Mouse (Mus musculus): ENCODE measurements at regions not wholly inside any gene's neighbourhood (a gene's known extent, or its start where the extent isn't known, plus 50 kb on each side); places are given as distances from the start of the nearest gene placed in this dataset.
A peak's percentile ranks its signal among the peaks of the same experiment; 100 is the strongest.

GRCm38 (mm10) chr13:57083751-57084150, 188.0 kb upstream of the Trpc7 start:
- no peaks in the 10 kb centered on the region for H3K36me3 ChIP-seq (ENCODE audit: control insufficient read depth, insufficient read depth)
- H3K4me3 ChIP-seq (ENCODE audit: insufficient read depth, poor library complexity, severe bottlenecking) = no peak overlapping the region
- H3ac ChIP-seq (ENCODE audit: control insufficient read depth, insufficient read length, low read depth) = no peak overlapping the region
- H3K79me3 ChIP-seq (ENCODE audit: low read depth) = no peaks in the 10 kb centered on the region
- no peaks in the 10 kb centered on the region for H3K27me3 ChIP-seq (ENCODE audit: control insufficient read depth, insufficient read depth, insufficient read length)
- TF ChIP-seq CTCF (IDR thresholded peaks at IDR 0.05; ENCODE audit: control insufficient read depth, insufficient read depth, insufficient read length) = no peak
- no peak for TF ChIP-seq MAX (IDR thresholded peaks at IDR 0.05)
- no peak for TF ChIP-seq MYOG (IDR thresholded peaks at IDR 0.05; ENCODE audit: control insufficient read depth, extremely low read depth, insufficient read length)
- TF ChIP-seq CEBPB (IDR thresholded peaks at IDR 0.05; ENCODE audit: low read depth) = no peak
- no peak for TF ChIP-seq FOSL1 (IDR thresholded peaks at IDR 0.05; ENCODE audit: insufficient read depth, low read length, poor library complexity, severe bottlenecking)
- TF ChIP-seq MYOD1 (IDR thresholded peaks at IDR 0.05; ENCODE audit: control insufficient read depth, insufficient read length, low read depth) = no peak
- TF ChIP-seq USF1 (IDR thresholded peaks at IDR 0.05; ENCODE audit: low read depth) = no peak
- no peaks in the 10 kb centered on the region for H3K79me2 ChIP-seq (ENCODE audit: control insufficient read depth, insufficient read depth)

GRCm38 (mm10) chr13:57070479-57070878, 174.7 kb upstream of the Trpc7 start:
- Histone ChIP-seq H3K79me2 (ENCODE audit: control insufficient read depth, insufficient read depth) (no peaks in the 10 kb centered on the region), H3K27me3 (ENCODE audit: control insufficient read depth, insufficient read depth, insufficient read length) (no peaks in the 10 kb centered on the region)
- TF ChIP-seq CTCF (IDR thresholded peaks at IDR 0.05; ENCODE audit: control insufficient read depth, insufficient read depth, insufficient read length) (no peak), MAX (IDR thresholded peaks at IDR 0.05) (no peak), FOSL1 (IDR thresholded peaks at IDR 0.05; ENCODE audit: insufficient read depth, low read length, poor library complexity, severe bottlenecking) (no peak), MYOG (IDR thresholded peaks at IDR 0.05; ENCODE audit: control insufficient read depth, extremely low read depth, insufficient read length) (no peak), USF1 (IDR thresholded peaks at IDR 0.05; ENCODE audit: low read depth) (no peak), MYOD1 (IDR thresholded peaks at IDR 0.05; ENCODE audit: control insufficient read depth, insufficient read length, low read depth) (no peak), CEBPB (IDR thresholded peaks at IDR 0.05; ENCODE audit: low read depth) (no peak)

GRCm38 (mm10) chr13:57061656-57062055, 165.9 kb upstream of the Trpc7 start:
- Histone ChIP-seq H3K27me3 (ENCODE audit: control insufficient read depth, insufficient read depth, insufficient read length) (no peaks in the 10 kb centered on the region), H3K79me2 (ENCODE audit: control insufficient read depth, insufficient read depth) (no peaks in the 10 kb centered on the region), H3K36me3 (ENCODE audit: control insufficient read depth, insufficient read depth) (no peaks in the 10 kb centered on the region), H3ac (ENCODE audit: control insufficient read depth, insufficient read length, low read depth) (no peak overlapping the region), H3K4me3 (ENCODE audit: insufficient read depth, poor library complexity, severe bottlenecking) (no peak overlapping the region), H3K79me3 (ENCODE audit: low read depth) (no peaks in the 10 kb centered on the region)
- TF ChIP-seq FOSL1 (IDR thresholded peaks at IDR 0.05; ENCODE audit: insufficient read depth, low read length, poor library complexity, severe bottlenecking) (no peak), CEBPB (IDR thresholded peaks at IDR 0.05; ENCODE audit: low read depth) (no peak), MYOD1 (IDR thresholded peaks at IDR 0.05; ENCODE audit: control insufficient read depth, insufficient read length, low read depth) (no peak), MAX (IDR thresholded peaks at IDR 0.05) (no peak), MYOG (IDR thresholded peaks at IDR 0.05; ENCODE audit: control insufficient read depth, extremely low read depth, insufficient read length) (no peak), CTCF (IDR thresholded peaks at IDR 0.05; ENCODE audit: control insufficient read depth, insufficient read depth, insufficient read length) (no peak), USF1 (IDR thresholded peaks at IDR 0.05; ENCODE audit: low read depth) (no peak)

More at GRCm38 (mm10) chr13:57070479-57070878, 174.7 kb upstream of the Trpc7 start:
- Histone ChIP-seq H3K36me3 (ENCODE audit: control insufficient read depth, insufficient read depth) (no peaks in the 10 kb centered on the region), H3ac (ENCODE audit: control insufficient read depth, insufficient read length, low read depth) (no peak overlapping the region), H3K4me3 (ENCODE audit: insufficient read depth, poor library complexity, severe bottlenecking) (no peak overlapping the region), H3K79me3 (ENCODE audit: low read depth) (no peaks in the 10 kb centered on the region)

- Histone ChIP-seq H3ac (ENCODE audit: control insufficient read depth, insufficient read length, low read depth) (no peak overlapping the region), H3K27me3 (ENCODE audit: control insufficient read depth, insufficient read depth, insufficient read length) (no peaks in the 10 kb centered on the region), H3K79me3 (ENCODE audit: low read depth) (no peaks in the 10 kb centered on the region), H3K36me3 (ENCODE audit: control insufficient read depth, insufficient read depth) (no peaks in the 10 kb centered on the region), H3K79me2 (ENCODE audit: control insufficient read depth, insufficient read depth) (no peaks in the 10 kb centered on the region), H3K4me3 (ENCODE audit: insufficient read depth, poor library complexity, severe bottlenecking) (no peak overlapping the region)
- TF ChIP-seq MYOD1 (IDR thresholded peaks at IDR 0.05; ENCODE audit: control insufficient read depth, insufficient read length, low read depth) = peak; percentile 84
- no peak for TF ChIP-seq CTCF (IDR thresholded peaks at IDR 0.05; ENCODE audit: control insufficient read depth, insufficient read depth, insufficient read length)
Observed at GRCm38 (mm10) chr13:57061074-57061473, 165.3 kb upstream of the Trpc7 start.

- Histone ChIP-seq H3K36me3 (ENCODE audit: control insufficient read depth, insufficient read depth) (no peaks in the 10 kb centered on the region), H3K79me3 (ENCODE audit: low read depth) (no peaks in the 10 kb centered on the region), H3K79me2 (ENCODE audit: control insufficient read depth, insufficient read depth) (no peaks in the 10 kb centered on the region), H3ac (ENCODE audit: control insufficient read depth, insufficient read length, low read depth) (no peak overlapping the region), H3K4me3 (ENCODE audit: insufficient read depth, poor library complexity, severe bottlenecking) (no peak overlapping the region), H3K27me3 (ENCODE audit: control insufficient read depth, insufficient read depth, insufficient read length) (no peaks in the 10 kb centered on the region)
- TF ChIP-seq MYOG (IDR thresholded peaks at IDR 0.05; ENCODE audit: control insufficient read depth, extremely low read depth, insufficient read length) = no peak
- TF ChIP-seq MYOD1 (IDR thresholded peaks at IDR 0.05; ENCODE audit: control insufficient read depth, insufficient read length, low read depth) = no peak
- TF ChIP-seq MAX (IDR thresholded peaks at IDR 0.05) = no peak
- TF ChIP-seq USF1 (IDR thresholded peaks at IDR 0.05; ENCODE audit: low read depth) = no peak
- no peak for TF ChIP-seq CTCF (IDR thresholded peaks at IDR 0.05; ENCODE audit: control insufficient read depth, insufficient read depth, insufficient read length)
- no peak for TF ChIP-seq FOSL1 (IDR thresholded peaks at IDR 0.05; ENCODE audit: insufficient read depth, low read length, poor library complexity, severe bottlenecking)
- TF ChIP-seq CEBPB (IDR thresholded peaks at IDR 0.05; ENCODE audit: low read depth) = no peak
Observed at GRCm38 (mm10) chr13:57056786-57057185, 161.0 kb upstream of the Trpc7 start.
